Mouse (Mus musculus) bone marrow macrophage, adult 2 months (primary cell): Measurements from ENCODE around the gene Slc22a12.

Experiments used
- CTCF ChIP-seq: IDR thresholded peaks from 2 replicates; pipeline ENCODE4 v1.5.1; 2012; ENCODE audit warnings: low read depth, mild to moderate bottlenecking, low read length, moderate library complexity
- POLR2A ChIP-seq: IDR thresholded peaks from 2 replicates; pipeline ENCODE4 v1.6.1; 2012; ENCODE audit warnings: mild to moderate bottlenecking, low read depth, low read length, borderline replicate concordance

DNA sequence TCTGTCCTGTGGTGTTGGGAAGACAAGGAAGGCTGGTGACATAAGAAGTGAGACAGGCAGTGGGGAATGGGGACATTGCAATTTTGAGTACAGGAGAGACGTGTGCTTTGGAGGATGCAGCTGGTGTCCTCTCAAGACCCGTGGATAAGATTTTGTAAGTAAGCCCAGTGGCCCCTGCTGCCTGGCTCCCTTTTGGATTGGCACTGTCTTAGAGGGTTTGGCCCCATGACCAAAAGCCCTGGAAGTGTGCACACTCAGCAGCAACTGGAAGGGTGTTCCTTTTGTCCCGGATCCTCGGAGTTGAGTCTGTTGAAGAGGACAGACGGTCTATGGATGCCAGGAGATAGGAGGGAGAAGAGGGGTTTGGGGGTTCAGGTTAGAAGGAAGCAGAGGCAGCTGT is 2.6 kb upstream of the Slc22a12 start:
- TF ChIP-seq CTCF: no peak
- no peak for TF ChIP-seq POLR2A
